18 mouse cellular contexts compared by ENCODE assay signal in genomic region chr17:23682530-23682929, GRCm38 (mm10). TPM values are rescaled to one million over a fixed set of nuclear protein-coding genes. Genes with fewer than 3 reads are reported as not detected.
A peak's percentile ranks its signal among the peaks of the same experiment; 100 is the strongest.
DNase-seq lines count a peak whose midpoint lies in the region; ATAC-seq and TF ChIP-seq lines count a peak whose summit lies in the region.
"Had no signal": no experiment of that assay in that cellular context is flagged by ENCODE, and none has a peak within 500 bp of the region (broad histone marks: within the 10 kb centered on the region; RNA-seq: fewer than 3 reads in every experiment).

No protein-coding gene starts in this region.

- no peak for DNase-seq in kidney, postnatal 4 days
- no peak for DNase-seq in kidney, postnatal 0 days (ENCODE audit: low spot score)
- no peak for DNase-seq in cerebellum, postnatal 36 days
- DNase-seq: cerebellum, adult 9-11 months; gastrocnemius, postnatal 10 days; heart, adult 18-20 months; lung, adult 2 months; thymus, adult 18-20 months had no signal

- no peak overlapping the region for H3K27ac ChIP-seq in forebrain, embryonic 12.5 days
- H3K27ac ChIP-seq in forebrain, embryonic 15.5 days (replicated peaks) = no peak overlapping the region
- H3K27ac ChIP-seq in kidney, embryonic 14.5 days (ENCODE audit: low read depth, low read length) = no peak overlapping the region
- H3K27ac ChIP-seq in ES-Bruce4 (ENCODE audit: insufficient read depth, low read length) = no peak overlapping the region
- H3K27ac ChIP-seq in kidney, postnatal 0 days = peak overlapping the region; percentile 84
- H3K27ac ChIP-seq: heart, embryonic 15.5 days; hindbrain, embryonic 14.5 days; midbrain, embryonic 15.5 days; neural tube, embryonic 12.5 days had no signal

- no peak for TF ChIP-seq EP300 in ES-Bruce4 (IDR thresholded peaks at IDR 0.05; ENCODE audit: insufficient read depth, low read depth, low read length)

- no peak for TF ChIP-seq CTCF in ES-Bruce4 (IDR thresholded peaks at IDR 0.05; ENCODE audit: low read depth, low read length)
- no peak for TF ChIP-seq CTCF in kidney, postnatal 0 days (IDR thresholded peaks at IDR 0.05; ENCODE audit: low read depth)

- H3K9ac ChIP-seq in forebrain, embryonic 12.5 days = no peak overlapping the region
- no peak overlapping the region for H3K9ac ChIP-seq in forebrain, embryonic 15.5 days (replicated peaks)
- peak overlapping the region; percentile 64 for H3K9ac ChIP-seq in kidney, embryonic 14.5 days (ENCODE audit: low read depth, low read length)
- H3K9ac ChIP-seq in ES-Bruce4 (ENCODE audit: low read depth, poor library complexity, severe bottlenecking) = no peak overlapping the region
- 0 out of 2 replicates have a peak overlapping the region, but pooled peaks have one; percentile 35 for H3K9ac ChIP-seq in kidney, postnatal 0 days (ENCODE audit: low read depth, low read length)
- H3K9ac ChIP-seq: heart, embryonic 15.5 days; hindbrain, embryonic 14.5 days; midbrain, embryonic 15.5 days; neural tube, embryonic 12.5 days had no signal

- TF ChIP-seq POLR2A in ES-Bruce4 (IDR thresholded peaks at IDR 0.05; ENCODE audit: insufficient read depth, low read length) = no peak

- H3K27me3 ChIP-seq in forebrain, embryonic 12.5 days = peaks cover 72% of the 10 kb centered on the region
- peaks cover 44% of the 10 kb centered on the region for H3K27me3 ChIP-seq in forebrain, embryonic 15.5 days
- H3K27me3 ChIP-seq in kidney, embryonic 14.5 days (ENCODE audit: control insufficient read depth, insufficient read depth, low read length) = peaks cover 27% of the 10 kb centered on the region
- no peaks in the 10 kb centered on the region for H3K27me3 ChIP-seq in ES-Bruce4 (ENCODE audit: control insufficient read depth, insufficient read depth, low read length, poor library complexity, severe bottlenecking)
- peaks cover 10% of the 10 kb centered on the region; the same call in 1 of the 2 replicates for H3K27me3 ChIP-seq in kidney, postnatal 0 days (ENCODE audit: insufficient read depth, low read length)

- no peaks in the 10 kb centered on the region for H3K36me3 ChIP-seq in forebrain, embryonic 12.5 days (replicated peaks)
- H3K36me3 ChIP-seq in forebrain, embryonic 15.5 days = no peaks in the 10 kb centered on the region
- no peaks in the 10 kb centered on the region for H3K36me3 ChIP-seq in kidney, embryonic 14.5 days (ENCODE audit: control insufficient read depth, insufficient read depth, low read length)
- H3K36me3 ChIP-seq in ES-Bruce4 (ENCODE audit: control insufficient read depth, insufficient read depth, low read length, poor library complexity, severe bottlenecking) = 0 out of 2 replicates have a peak, but pooled peaks cover 6% of the 10 kb centered on the region
- H3K36me3 ChIP-seq in kidney, postnatal 0 days (ENCODE audit: insufficient read depth, low read length) = no peaks in the 10 kb centered on the region
- H3K36me3 ChIP-seq: heart, embryonic 15.5 days; midbrain, embryonic 15.5 days; neural tube, embryonic 12.5 days had no signal

- WGBS in forebrain, embryonic 12.5 days = 69% methylated on average over 3 of the region's 3 CpGs
- 68% methylated on average over 3 of the region's 3 CpGs for WGBS in forebrain, embryonic 15.5 days
- 47% methylated on average over 3 of the region's 3 CpGs for WGBS in kidney, embryonic 14.5 days
- 39% methylated on average over 3 of the region's 3 CpGs for WGBS in kidney, postnatal 0 days

- peak overlapping the region; percentile 34; the same call in 1 of the 2 replicates for H3K4me2 ChIP-seq in forebrain, embryonic 12.5 days
- H3K4me2 ChIP-seq in forebrain, embryonic 15.5 days (replicated peaks) = no peak overlapping the region
- peak overlapping the region; percentile 56 for H3K4me2 ChIP-seq in kidney, embryonic 14.5 days (replicated peaks; ENCODE audit: low read depth, low read length)
- H3K4me2 ChIP-seq in kidney, postnatal 0 days (ENCODE audit: low read length) = peak overlapping the region; percentile 54
- H3K4me2 ChIP-seq: heart, embryonic 15.5 days; midbrain, embryonic 15.5 days had no signal

- peaks cover 15% of the 10 kb centered on the region for H3K4me1 ChIP-seq in forebrain, embryonic 12.5 days
- peaks cover 14% of the 10 kb centered on the region for H3K4me1 ChIP-seq in forebrain, embryonic 15.5 days
- peaks cover 28% of the 10 kb centered on the region; the same call in 1 of the 2 replicates for H3K4me1 ChIP-seq in kidney, embryonic 14.5 days (ENCODE audit: control insufficient read depth, insufficient read depth, low read length)
- peaks cover 12% of the 10 kb centered on the region for H3K4me1 ChIP-seq in ES-Bruce4 (ENCODE audit: control insufficient read depth, insufficient read depth, low read length)
- peaks cover 10% of the 10 kb centered on the region; the same call in 1 of the 2 replicates for H3K4me1 ChIP-seq in kidney, postnatal 0 days (replicated peaks; ENCODE audit: insufficient read depth, low read length)

- ATAC-seq in forebrain, embryonic 12.5 days (ENCODE audit: low FRiP score) = no peak
- no peak for ATAC-seq in forebrain, embryonic 15.5 days (replicated peaks)
- ATAC-seq in kidney, embryonic 14.5 days (ENCODE audit: low FRiP score, low TSS enrichment) = no peak
- ATAC-seq in kidney, postnatal 0 days (replicated peaks; ENCODE audit: low FRiP score, low read depth) = no peak
- ATAC-seq in activated CD4-positive, CD25-positive, alpha-beta regulatory T cell, adult 4 months = no peak
- ATAC-seq: midbrain, embryonic 15.5 days had no signal

- H3K4me3 ChIP-seq in forebrain, embryonic 12.5 days (replicated peaks) = peak overlapping the region; percentile 19; the same call in 1 of the 2 replicates
- H3K4me3 ChIP-seq in forebrain, embryonic 15.5 days = no peak overlapping the region
- H3K4me3 ChIP-seq in kidney, embryonic 14.5 days (ENCODE audit: low read length) = peak overlapping the region; percentile 31
- H3K4me3 ChIP-seq in ES-Bruce4 (ENCODE audit: low read depth, low read length) = peak overlapping the region; percentile 63; the same call in 1 of the 2 replicates
- peak overlapping the region; percentile 33; the same call in 1 of the 2 replicates for H3K4me3 ChIP-seq in kidney, postnatal 0 days (replicated peaks; ENCODE audit: low read depth, low read length)
- H3K4me3 ChIP-seq: heart, embryonic 15.5 days; midbrain, embryonic 15.5 days; neural tube, embryonic 12.5 days had no signal

- no peaks in the 10 kb centered on the region for H3K9me3 ChIP-seq in forebrain, embryonic 12.5 days
- no peaks in the 10 kb centered on the region for H3K9me3 ChIP-seq in forebrain, embryonic 15.5 days
- H3K9me3 ChIP-seq in kidney, embryonic 14.5 days (ENCODE audit: control insufficient read depth, low read length) = no peaks in the 10 kb centered on the region
- H3K9me3 ChIP-seq in ES-Bruce4 (replicated peaks; ENCODE audit: control insufficient read depth, insufficient read depth, low read length, poor library complexity, severe bottlenecking) = no peaks in the 10 kb centered on the region
- no peaks in the 10 kb centered on the region for H3K9me3 ChIP-seq in kidney, postnatal 0 days (replicated peaks; ENCODE audit: low read length)
- H3K9me3 ChIP-seq: heart, embryonic 15.5 days; midbrain, embryonic 15.5 days; neural tube, embryonic 12.5 days had no signal

RNA-seq across cellular contexts. Expression of gene Cldn9, which starts 1.3 kb away (rescaled TPM):
- polyA plus RNA-seq in forebrain, embryonic 12.5 days (2016; fragmentation: Nextera tagmentation; extraction: Ambion mirVana) = 6.3 and 8.2 TPM in 2 replicates
- 1.2 TPM in 2 replicates for polyA plus RNA-seq in forebrain, embryonic 15.5 days (2015; fragmentation: Nextera tagmentation; extraction: Ambion mirVana)
- 63.7 and 65.5 TPM in 2 replicates for polyA plus RNA-seq in kidney, embryonic 14.5 days (2014; fragmentation: Nextera tagmentation; extraction: Ambion mirVana)
- 1.7 and 2.9 TPM in 2 replicates for polyA plus RNA-seq in ES-Bruce4 (2011; ENCODE audit: insufficient read depth, insufficient read length, low read depth, missing spikeins)
- polyA plus RNA-seq in kidney, postnatal 0 days (2015; fragmentation: Nextera tagmentation; extraction: Ambion mirVana) = 41.2 and 41.8 TPM in 2 replicates
- polyA plus RNA-seq in activated CD4-positive, CD25-positive, alpha-beta regulatory T cell, adult 4 months (2017; shearing (Covaris generic)) = not detected
- polyA plus RNA-seq: liver, adult 2 months had no signal

RNA-seq across cellular contexts. Expression of gene Cldn6, which starts 3.5 kb away (rescaled TPM):
- 7.1 and 8.0 TPM in 2 replicates for polyA plus RNA-seq in forebrain, embryonic 12.5 days (2016; fragmentation: Nextera tagmentation; extraction: Ambion mirVana)
- polyA plus RNA-seq in forebrain, embryonic 15.5 days (2015; fragmentation: Nextera tagmentation; extraction: Ambion mirVana) = 0.42 and 0.50 TPM in 2 replicates
- polyA plus RNA-seq in kidney, embryonic 14.5 days (2014; fragmentation: Nextera tagmentation; extraction: Ambion mirVana) = 153 and 181 TPM in 2 replicates
- 300 and 333 TPM in 2 replicates for polyA plus RNA-seq in ES-Bruce4 (2011; ENCODE audit: insufficient read depth, insufficient read length, low read depth, missing spikeins)
- polyA plus RNA-seq in kidney, postnatal 0 days (2015; fragmentation: Nextera tagmentation; extraction: Ambion mirVana) = 131 and 155 TPM in 2 replicates
- polyA plus RNA-seq in activated CD4-positive, CD25-positive, alpha-beta regulatory T cell, adult 4 months (2017; shearing (Covaris generic)) = not detected

RNA-seq across cellular contexts. Expression of gene Tnfrsf12a, which starts 5.3 kb away (rescaled TPM):
- polyA plus RNA-seq in forebrain, embryonic 12.5 days (2016; fragmentation: Nextera tagmentation; extraction: Ambion mirVana) = 3.6 and 4.2 TPM in 2 replicates
- 3.6 and 5.5 TPM in 2 replicates for polyA plus RNA-seq in forebrain, embryonic 15.5 days (2015; fragmentation: Nextera tagmentation; extraction: Ambion mirVana)
- 14.5 and 16.4 TPM in 2 replicates for polyA plus RNA-seq in kidney, embryonic 14.5 days (2014; fragmentation: Nextera tagmentation; extraction: Ambion mirVana)
- 51.7 and 61.7 TPM in 2 replicates for polyA plus RNA-seq in ES-Bruce4 (2011; ENCODE audit: insufficient read depth, insufficient read length, low read depth, missing spikeins)
- polyA plus RNA-seq in kidney, postnatal 0 days (2015; fragmentation: Nextera tagmentation; extraction: Ambion mirVana) = 47.0 and 50.0 TPM in 2 replicates
- polyA plus RNA-seq in activated CD4-positive, CD25-positive, alpha-beta regulatory T cell, adult 4 months (2017; shearing (Covaris generic)) = 1 to 10 TPM; 5.6 to 6.5 TPM

RNA-seq across cellular contexts. Expression of gene Thoc6, which starts 8.8 kb away (rescaled TPM):
- polyA plus RNA-seq in forebrain, embryonic 12.5 days (2016; fragmentation: Nextera tagmentation; extraction: Ambion mirVana) = 49.3 and 49.7 TPM in 2 replicates
- 39.4 and 39.5 TPM in 2 replicates for polyA plus RNA-seq in forebrain, embryonic 15.5 days (2015; fragmentation: Nextera tagmentation; extraction: Ambion mirVana)
- polyA plus RNA-seq in kidney, embryonic 14.5 days (2014; fragmentation: Nextera tagmentation; extraction: Ambion mirVana) = 53.0 and 62.9 TPM in 2 replicates
- 57.3 and 63.1 TPM in 2 replicates for polyA plus RNA-seq in ES-Bruce4 (2011; ENCODE audit: insufficient read depth, insufficient read length, low read depth, missing spikeins)
- polyA plus RNA-seq in kidney, postnatal 0 days (2015; fragmentation: Nextera tagmentation; extraction: Ambion mirVana) = 32.3 and 35.5 TPM in 2 replicates
- 10 to 100 TPM; 35.6 to 37.7 TPM for polyA plus RNA-seq in activated CD4-positive, CD25-positive, alpha-beta regulatory T cell, adult 4 months (2017; shearing (Covaris generic))

RNA-seq across cellular contexts. Expression of gene Hcfc1r1, which starts 9.1 kb away (rescaled TPM):
- 47.1 and 50.3 TPM in 2 replicates for polyA plus RNA-seq in forebrain, embryonic 12.5 days (2016; fragmentation: Nextera tagmentation; extraction: Ambion mirVana)
- 90.3 and 92.0 TPM in 2 replicates for polyA plus RNA-seq in forebrain, embryonic 15.5 days (2015; fragmentation: Nextera tagmentation; extraction: Ambion mirVana)
- polyA plus RNA-seq in kidney, embryonic 14.5 days (2014; fragmentation: Nextera tagmentation; extraction: Ambion mirVana) = 61.9 and 83.8 TPM in 2 replicates
- polyA plus RNA-seq in ES-Bruce4 (2011; ENCODE audit: insufficient read depth, insufficient read length, low read depth, missing spikeins) = 145 and 149 TPM in 2 replicates
- polyA plus RNA-seq in kidney, postnatal 0 days (2015; fragmentation: Nextera tagmentation; extraction: Ambion mirVana) = 116 and 120 TPM in 2 replicates
- polyA plus RNA-seq in activated CD4-positive, CD25-positive, alpha-beta regulatory T cell, adult 4 months (2017; shearing (Covaris generic)) = 10 to 100 TPM; 62.9 to 71.5 TPM

Comparison
In these comparisons a context has a peak if more than half of its experiments do, and no peak if none do; other contexts are left out.
1. H3K9ac ChIP-seq: peak in kidney, embryonic 14.5 days (single experiment) and kidney, postnatal 0 days (single experiment); none in forebrain, embryonic 12.5 days (single experiment), forebrain, embryonic 15.5 days (single experiment) and ES-Bruce4 (single experiment).
2. RNA of gene Cldn6, which starts 3.5 kb away (polyA plus RNA-seq): 300 to 333 TPM in ES-Bruce4, 153 to 181 TPM in kidney, embryonic 14.5 days and 131 to 155 TPM in kidney, postnatal 0 days; 7.1 to 8.0 TPM in forebrain, embryonic 12.5 days, 0.42 to 0.50 TPM in forebrain, embryonic 15.5 days and not detected in activated CD4-positive, CD25-positive, alpha-beta regulatory T cell, adult 4 months; every median in the first group is over 10 times any median in the second.